Mouse (Mus musculus) testis, adult 2 months (tissue): ENCODE measurements around the gene Slc16a11. TPM values are rescaled to one million over a fixed set of nuclear protein-coding genes. Genes with fewer than 3 reads are reported as not detected.
A peak's percentile ranks its signal among the peaks of the same experiment; 100 is the strongest.

Experiments
- H3K27ac ChIP-seq: fragments of 200-500 bp; 2 replicates; pipeline ENCODE4 v1.5.1; 2012; ENCODE audit warnings: low read depth, low read length; ENCODE audit not compliant: control insufficient read depth, insufficient read depth
- H3K27me3 ChIP-seq: fragments of 200-500 bp; 2 replicates; pipeline ENCODE4 v1.6.1; 2012; ENCODE audit warnings: mild to moderate bottlenecking, low read length, moderate library complexity; ENCODE audit not compliant: control insufficient read depth, insufficient read depth
- H3K36me3 ChIP-seq: fragments of 200-500 bp; 2 replicates; pipeline ENCODE4 v1.6.1; 2012; ENCODE audit warnings: mild to moderate bottlenecking, low read length; ENCODE audit not compliant: control insufficient read depth, insufficient read depth
- H3K4me1 ChIP-seq: fragments of 200-500 bp; 2 replicates; pipeline ENCODE4 v1.6.1; 2012; ENCODE audit warnings: low read length; ENCODE audit not compliant: control insufficient read depth, insufficient read depth
- H3K4me3 ChIP-seq: fragments of 200-500 bp; 2 replicates; pipeline ENCODE4 v1.5.1; 2012; ENCODE audit warnings: low read depth, mild to moderate bottlenecking, low read length, moderate library complexity, mixed read lengths; ENCODE audit not compliant: control insufficient read depth
- CTCF ChIP-seq: fragments of 200-500 bp; IDR thresholded peaks from 2 replicates; pipeline ENCODE4 v1.5.1; 2012; ENCODE audit warnings: low read depth, mild to moderate bottlenecking, inconsistent platforms, low read length, moderate library complexity; ENCODE audit not compliant: control insufficient read depth, insufficient read depth, insufficient replicate concordance
- POLR2A ChIP-seq: fragments of 200-500 bp; IDR thresholded peaks from 2 replicates; pipeline ENCODE4 v1.6.1; 2012; ENCODE audit warnings: low read depth, mild to moderate bottlenecking, inconsistent platforms, low read length, moderate library complexity; ENCODE audit not compliant: control insufficient read depth
- polyA plus RNA-seq: library from polyadenylated mRNA; depleted of rRNA; stranded (reverse); fragments of >200 nt; gene quantifications from 2 replicates; pipeline ENCODE4 v1.2.3, GENCODE M21; 2012

Slc16a11 gene
- polyA plus RNA-seq, 1 experiment: 2.3 TPM

DNA sequence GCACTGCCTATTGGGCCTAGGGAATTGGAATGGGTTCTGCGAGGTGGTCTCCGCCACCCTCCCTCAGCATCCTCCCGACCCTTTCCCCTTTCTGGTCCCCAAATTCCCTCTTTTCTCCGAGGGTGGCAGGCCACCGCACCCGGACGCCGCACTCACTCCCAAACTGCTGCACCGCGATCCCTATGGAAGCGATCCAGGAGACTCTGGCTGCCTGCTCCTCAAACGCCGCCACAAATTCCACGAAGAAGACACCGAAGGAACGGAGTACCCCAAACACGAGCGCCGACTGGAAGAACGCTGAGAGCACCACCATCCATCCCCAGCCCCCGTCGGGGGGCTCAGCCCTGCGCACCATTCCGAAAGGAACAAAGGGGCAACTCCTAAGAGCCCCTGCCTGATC lies 7.8 kb downstream of the Slc16a11 start:
- Histone ChIP-seq H3K36me3 (no peaks in the 10 kb centered on the region), H3K27ac (peak overlapping the region; percentile 84), H3K4me1 (peaks cover 23% of the 10 kb centered on the region), H3K4me3 (peak overlapping the region; percentile 82), H3K27me3 (no peaks in the 10 kb centered on the region; the same call in none of the 2 replicates)
- no peak for TF ChIP-seq POLR2A
- TF ChIP-seq CTCF: no peak

DNA sequence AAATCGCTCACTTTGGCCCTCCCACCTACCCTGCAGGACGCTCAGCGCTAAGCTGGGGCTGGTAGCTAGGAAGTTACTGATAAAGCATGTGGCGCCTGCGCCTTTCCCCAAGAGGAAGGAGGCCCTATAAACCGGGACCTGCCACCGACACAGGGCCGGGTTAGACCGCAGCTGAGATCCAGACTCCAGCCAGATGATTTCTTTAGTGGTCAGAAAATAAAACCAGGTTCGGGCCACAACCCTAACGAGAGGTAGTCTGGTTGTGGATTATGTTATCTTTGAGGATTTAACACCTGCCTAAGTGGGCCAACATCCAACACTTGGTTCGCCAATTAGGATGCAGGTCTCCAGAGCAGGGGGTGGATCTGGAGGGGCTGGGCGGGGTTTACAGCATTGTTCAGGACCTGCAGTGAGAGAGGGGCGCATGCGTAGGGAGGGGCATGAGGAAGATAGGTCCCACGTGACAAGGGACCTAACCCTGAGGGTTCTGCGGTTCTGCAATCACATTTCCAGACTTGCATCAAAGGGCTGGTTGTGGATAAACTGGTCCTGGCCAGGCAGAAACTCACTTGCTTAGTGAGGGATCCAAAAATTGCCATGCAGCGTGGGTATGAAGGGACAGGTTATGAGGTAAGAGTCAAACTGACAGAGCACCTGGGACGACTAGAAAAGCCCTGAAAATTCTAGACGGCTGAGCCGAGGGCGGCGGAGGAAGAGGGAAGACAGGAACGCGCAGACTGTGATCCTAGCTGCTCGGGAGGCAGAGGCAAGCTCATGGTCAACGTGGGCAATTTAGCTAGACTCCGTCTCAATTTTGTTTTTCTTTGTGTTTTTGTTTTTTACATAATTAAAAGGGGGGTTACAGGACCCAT lies 8.4 kb downstream of the Slc16a11 start, which contains the start of gene Slc16a13:
Slc16a13 (minus strand) TSS at position 334 of the 872 bp plus-strand sequence.
- Histone ChIP-seq H3K36me3 (no peaks in the 10 kb centered on the region), H3K4me3 (peak within 1 kb of the TSS; percentile 82), H3K27ac (peak within 1 kb of the TSS; percentile 84), H3K27me3 (no peaks in the 10 kb centered on the region; the same call in none of the 2 replicates), H3K4me1 (peaks cover 16% of the 10 kb centered on the region)
- TF ChIP-seq CTCF (no peak), POLR2A (peak; percentile 71)

DNA sequence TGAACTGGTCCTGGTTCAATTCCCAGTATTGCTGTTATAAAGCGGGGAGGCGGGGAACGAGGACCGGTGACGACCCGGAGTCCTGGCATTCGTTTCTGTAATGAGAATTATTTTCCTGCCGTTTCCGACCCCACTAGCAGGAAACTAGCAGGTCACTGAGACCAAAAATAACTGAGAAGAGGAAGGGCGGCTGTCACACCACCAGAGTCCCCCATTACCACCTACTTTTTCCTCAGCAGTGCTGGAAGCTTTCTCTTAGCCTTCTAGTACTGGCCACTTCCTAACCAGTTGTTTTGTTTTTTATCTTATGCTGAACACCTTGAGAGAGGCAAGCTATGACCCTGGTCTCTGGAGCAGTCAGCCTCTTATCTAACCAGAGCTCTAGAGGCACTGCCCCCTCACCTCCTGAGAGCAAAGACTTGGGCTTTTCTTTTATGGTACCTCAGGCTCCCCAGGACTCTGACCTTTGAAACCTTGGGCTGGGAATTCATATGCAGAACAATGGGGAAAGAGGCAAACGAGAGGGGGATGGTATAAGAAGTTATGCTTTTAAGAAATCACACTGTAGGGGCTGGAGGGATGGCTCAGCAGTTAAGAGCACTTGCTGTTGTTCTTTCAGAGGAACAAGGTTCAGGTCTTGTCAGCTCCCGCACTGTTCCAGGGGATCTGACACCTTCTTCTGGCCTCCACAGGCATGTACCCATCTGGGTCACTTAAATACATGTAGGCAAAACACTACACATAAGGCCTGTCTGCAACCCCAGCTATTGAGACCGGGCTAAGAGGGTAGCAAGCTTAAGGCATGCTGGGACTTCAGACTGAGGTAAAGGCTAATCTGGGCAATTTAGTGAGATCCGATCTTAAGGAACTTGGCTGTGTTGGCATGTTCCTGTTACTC lies 9.3 kb downstream of the Slc16a11 start:
- H3K4me1 ChIP-seq: peaks cover 18% of the 10 kb centered on the region
- no peaks in the 10 kb centered on the region; the same call in none of the 2 replicates for H3K27me3 ChIP-seq
- H3K27ac ChIP-seq: peak overlapping the region; percentile 19
- peak overlapping the region; percentile 82 for H3K4me3 ChIP-seq
- H3K36me3 ChIP-seq: no peaks in the 10 kb centered on the region
- no peak for TF ChIP-seq CTCF
- TF ChIP-seq POLR2A: no peak

DNA sequence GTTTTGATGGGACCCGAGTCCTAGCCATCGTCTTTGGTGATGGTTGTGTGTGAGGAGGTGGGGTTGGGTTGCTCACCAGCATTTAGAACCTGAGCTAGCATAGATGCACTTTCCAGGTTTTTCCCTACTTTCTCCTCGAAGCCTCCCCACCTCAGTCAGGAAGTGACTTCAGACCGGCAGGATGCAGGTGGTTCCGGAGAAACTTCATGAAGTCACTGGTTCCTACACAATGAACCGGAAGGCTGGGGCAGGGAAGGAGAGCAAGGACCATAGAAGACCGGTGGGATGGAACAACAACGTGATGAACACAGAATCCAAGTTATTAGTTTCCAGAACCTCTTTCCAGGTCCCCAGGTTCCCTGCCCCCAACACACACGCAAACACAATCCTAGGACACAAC lies 11.2 kb downstream of the Slc16a11 start:
- TF ChIP-seq CTCF (no peak), POLR2A (no peak)
- H3K27ac ChIP-seq: no peak overlapping the region
- H3K27me3 ChIP-seq: no peaks in the 10 kb centered on the region; the same call in none of the 2 replicates
- no peaks in the 10 kb centered on the region for H3K36me3 ChIP-seq
- H3K4me3 ChIP-seq: no peak overlapping the region
- peaks cover 23% of the 10 kb centered on the region for H3K4me1 ChIP-seq

DNA sequence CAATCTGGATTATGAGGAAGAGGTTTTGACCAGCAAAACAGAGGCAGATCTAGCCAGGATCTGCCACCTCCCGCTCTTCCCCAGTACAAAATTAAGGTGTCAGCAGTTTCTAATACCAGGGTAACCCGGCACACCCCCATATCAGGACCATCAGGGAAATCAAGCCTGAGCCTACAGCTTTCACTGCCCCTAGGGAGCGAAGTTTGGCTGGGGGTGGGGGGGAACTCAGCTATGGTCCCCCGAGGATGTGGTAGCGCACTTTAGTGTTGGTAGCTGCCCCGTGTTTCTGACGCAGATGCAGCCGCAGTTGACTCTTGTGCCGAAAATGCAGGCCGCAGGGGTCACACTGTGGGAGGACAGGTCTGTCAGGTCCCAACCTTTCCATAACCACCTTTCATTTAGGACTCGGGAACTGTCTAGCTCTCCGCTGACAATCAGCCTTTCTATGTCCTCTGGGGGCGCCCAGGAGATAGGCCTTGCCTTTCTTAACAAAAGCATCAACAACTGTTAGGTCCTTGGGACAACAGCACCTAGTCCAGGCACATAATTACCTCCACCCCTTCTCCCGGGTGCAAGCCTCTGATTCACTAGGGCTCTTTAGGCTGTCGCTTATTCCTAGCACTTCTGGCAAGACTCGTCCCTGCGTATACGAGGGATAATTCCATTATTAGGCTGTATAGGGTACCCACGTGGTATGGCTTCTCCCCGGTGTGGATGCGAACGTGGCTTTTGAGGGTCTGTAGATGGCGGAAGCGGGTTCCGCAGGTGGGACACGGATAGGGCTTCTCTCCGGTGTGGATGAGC lies 13.4 kb downstream of the Slc16a11 start:
- Histone ChIP-seq H3K4me1 (peaks cover 29% of the 10 kb centered on the region), H3K36me3 (no peaks in the 10 kb centered on the region), H3K27me3 (no peaks in the 10 kb centered on the region; the same call in none of the 2 replicates), H3K4me3 (no peak overlapping the region; the same call in 1 of the 2 replicates), H3K27ac (no peak overlapping the region)
- TF ChIP-seq CTCF (no peak), POLR2A (no peak)

DNA sequence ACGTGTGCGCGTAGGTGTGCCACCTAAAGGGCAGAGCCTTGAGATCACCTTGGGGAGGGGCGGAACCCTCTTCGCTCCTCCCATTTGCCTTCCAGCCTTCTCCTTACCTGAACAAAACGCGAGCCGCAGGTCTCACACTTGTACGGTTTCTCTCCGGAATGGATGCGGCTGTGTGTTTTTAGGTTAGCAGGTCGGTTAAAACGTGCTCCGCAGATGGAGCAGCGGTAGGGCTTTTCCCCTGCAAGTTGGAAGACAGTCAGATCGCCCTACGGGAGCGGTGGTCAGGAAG lies 14.0 kb downstream of the Slc16a11 start:
- no peaks in the 10 kb centered on the region; the same call in 1 of the 2 replicates for H3K27me3 ChIP-seq
- H3K27ac ChIP-seq: no peak overlapping the region
- no peak for TF ChIP-seq CTCF
- TF ChIP-seq POLR2A: no peak
- peaks cover 25% of the 10 kb centered on the region for H3K4me1 ChIP-seq
- H3K36me3 ChIP-seq: no peaks in the 10 kb centered on the region
- H3K4me3 ChIP-seq: peak overlapping the region; percentile 5; the same call in 1 of the 2 replicates
